Mouse (Mus musculus) brain, embryonic 14.5 days (tissue): ENCODE results near the gene Zdhhc5. TPM values are rescaled to one million over a fixed set of nuclear protein-coding genes. Genes with fewer than 3 reads are reported as not detected.
A peak's percentile ranks its signal among the peaks of the same experiment; 100 is the strongest.
"Not testable (repeated sequence)": the region's sequence is repeated elsewhere in the genome, so short reads cannot be mapped to it uniquely, and the experiment has no call there.

Experiments
- DNase-seq: peaks from one replicate; pipeline ENCODE4 v3.0.0-alpha.2; 2011; ENCODE audit warnings: low read depth
- CTCF ChIP-seq: fragments of 200-500 bp; IDR thresholded peaks from 2 replicates; pipeline ENCODE4 v1.5.1; 2012; ENCODE audit warnings: inconsistent platforms, mild to moderate bottlenecking, moderate library complexity, borderline replicate concordance; ENCODE audit not compliant: insufficient read depth, insufficient read length; ENCODE audit errors: extremely low read depth
- POLR2A ChIP-seq: fragments of 200-500 bp; IDR thresholded peaks from 2 replicates; pipeline ENCODE4 v1.6.1; 2012; ENCODE audit warnings: mild to moderate bottlenecking, inconsistent platforms, borderline replicate concordance; ENCODE audit not compliant: poor library complexity, insufficient read depth, insufficient read length, severe bottlenecking; ENCODE audit errors: extremely low read depth
- polyA plus RNA-seq: library from polyadenylated mRNA; depleted of rRNA; stranded (reverse); fragments of >200 nt; gene quantifications from 2 replicates; pipeline ENCODE4 v1.2.3, GENCODE M21; 2012

The Zdhhc5 gene
- polyA plus RNA-seq, 1 experiment, result 35.4 TPM

DNA sequence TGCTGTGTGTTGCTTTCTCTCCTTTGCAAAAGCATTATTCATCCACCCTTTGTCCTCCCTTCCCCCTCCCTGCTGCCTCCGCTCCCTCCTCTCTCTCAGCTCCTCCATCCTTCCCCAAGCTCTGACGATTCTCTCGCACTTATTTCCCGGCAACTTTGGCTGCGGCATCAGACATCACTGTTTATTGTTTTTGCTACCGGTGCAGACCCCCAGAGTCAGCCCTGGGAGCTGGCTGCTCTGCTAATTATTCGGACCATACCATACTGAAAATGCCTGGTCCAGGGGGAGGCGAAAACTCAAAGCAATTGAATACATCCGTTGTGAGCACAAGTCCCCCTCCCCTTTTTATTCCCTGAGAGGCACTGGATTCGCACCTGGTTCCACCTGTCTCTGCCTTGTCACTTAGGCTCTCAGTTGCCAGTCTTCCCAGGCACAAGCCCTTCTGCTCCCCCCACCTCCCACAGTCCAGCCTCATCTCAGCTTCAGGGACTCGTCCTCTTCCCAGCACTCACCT lies 19.4 kb upstream of the Zdhhc5 start:
- peak; percentile 82 for DNase-seq
- no peak for TF ChIP-seq POLR2A
- TF ChIP-seq CTCF, result no peak

DNA sequence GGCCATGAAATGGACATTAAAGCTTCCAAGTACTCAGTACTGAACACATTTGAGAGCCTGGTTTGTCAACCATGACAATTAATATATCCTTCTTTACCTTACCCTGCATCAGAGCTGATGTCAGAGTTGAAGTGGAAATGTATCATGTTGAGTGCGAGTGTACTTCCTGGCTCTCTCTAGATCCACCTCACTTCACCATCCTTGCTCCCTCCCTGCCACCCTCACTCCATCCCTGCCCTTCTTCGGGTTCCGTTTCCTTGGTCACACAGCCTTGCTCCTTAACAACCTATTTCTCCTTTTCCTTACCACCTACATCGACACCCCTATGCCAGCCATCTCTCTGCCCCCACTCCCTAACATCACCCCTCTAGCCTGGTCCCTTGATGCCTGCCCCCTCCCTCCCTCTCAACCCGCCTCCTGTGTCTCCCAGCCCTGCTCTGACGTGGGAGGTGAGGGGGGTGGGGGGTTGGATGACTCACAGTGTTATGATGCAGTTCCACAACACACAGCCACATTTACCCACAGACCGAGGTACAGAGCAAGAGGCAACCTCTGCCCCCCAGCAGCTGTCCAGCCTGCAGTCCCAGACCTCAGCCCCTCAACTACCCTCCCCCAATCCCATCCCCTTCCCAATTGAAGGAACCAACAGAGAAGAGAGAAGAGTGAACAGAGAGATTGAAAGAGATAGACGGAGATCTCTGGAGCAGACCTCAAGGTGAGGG lies 18.8 kb upstream of the Zdhhc5 start, which contains the start of gene Ypel4:
Gene Ypel4 (plus strand): TSS at position 480 of the 722 bp plus-strand sequence.
- TF ChIP-seq POLR2A (no peak), CTCF (no peak)
- DNase-seq, result peak; percentile 88

DNA sequence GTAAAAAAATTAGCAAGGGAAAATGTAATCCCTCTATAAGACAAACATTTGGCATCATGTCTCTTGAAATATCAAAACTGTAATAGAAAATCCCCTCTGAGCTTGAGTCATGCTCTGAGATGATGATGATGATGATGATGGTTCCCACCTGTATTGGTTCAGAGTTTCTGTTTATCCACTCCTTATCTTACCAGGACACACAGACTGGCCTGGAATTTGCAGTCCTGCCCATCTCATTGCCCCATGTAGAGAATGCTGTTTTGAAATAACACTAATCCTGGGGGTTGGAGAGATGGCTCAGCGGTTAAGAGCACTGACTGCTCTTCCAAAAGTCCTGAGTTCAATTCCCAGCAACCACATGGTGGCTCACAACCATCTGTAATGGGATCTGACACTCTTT lies 17.4 kb upstream of the Zdhhc5 start:
- no peak for DNase-seq
- TF ChIP-seq POLR2A (no peak), CTCF (no peak)

DNA sequence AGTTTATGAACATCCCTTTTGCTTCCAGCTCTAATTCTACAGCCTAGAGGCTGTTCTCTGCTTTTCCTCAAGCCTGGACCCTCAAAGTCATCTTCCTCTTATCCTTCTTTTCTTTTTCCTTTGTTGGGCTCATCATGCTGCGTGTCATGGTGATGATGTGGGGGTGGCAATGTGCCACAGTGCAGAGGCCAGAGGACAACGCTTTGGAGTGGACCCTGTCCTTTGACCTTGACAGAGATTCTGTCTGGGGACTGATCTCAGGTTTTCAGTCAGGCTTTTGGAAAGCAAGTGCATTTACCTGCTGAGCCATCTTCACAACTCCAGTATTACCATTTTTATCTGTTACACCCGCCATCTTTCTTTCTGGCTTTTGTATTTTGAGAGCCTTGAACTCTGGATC lies 16.2 kb upstream of the Zdhhc5 start:
- TF ChIP-seq POLR2A (no peak), CTCF (no peak)
- no peak for DNase-seq

DNA sequence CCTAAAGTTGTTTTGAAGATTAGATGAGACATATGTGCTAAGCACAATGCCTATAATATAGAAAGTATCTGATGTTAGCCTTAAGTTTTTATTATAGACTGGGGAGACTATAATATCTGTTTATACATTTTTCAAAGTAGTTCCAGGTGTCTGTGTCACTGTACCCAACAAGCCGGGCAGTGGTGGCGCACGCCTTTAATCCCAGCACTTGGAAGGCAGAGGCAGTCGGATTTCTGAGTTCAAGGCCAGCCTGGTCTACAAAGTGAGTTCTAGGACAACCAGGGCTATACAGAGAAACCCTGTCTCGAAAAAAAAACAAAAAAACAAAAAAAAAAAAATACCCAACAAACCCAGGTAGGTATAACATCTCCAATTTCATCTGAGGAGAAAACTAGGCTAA lies 13.2 kb upstream of the Zdhhc5 start:
- not testable (repeated sequence) for DNase-seq

DNA sequence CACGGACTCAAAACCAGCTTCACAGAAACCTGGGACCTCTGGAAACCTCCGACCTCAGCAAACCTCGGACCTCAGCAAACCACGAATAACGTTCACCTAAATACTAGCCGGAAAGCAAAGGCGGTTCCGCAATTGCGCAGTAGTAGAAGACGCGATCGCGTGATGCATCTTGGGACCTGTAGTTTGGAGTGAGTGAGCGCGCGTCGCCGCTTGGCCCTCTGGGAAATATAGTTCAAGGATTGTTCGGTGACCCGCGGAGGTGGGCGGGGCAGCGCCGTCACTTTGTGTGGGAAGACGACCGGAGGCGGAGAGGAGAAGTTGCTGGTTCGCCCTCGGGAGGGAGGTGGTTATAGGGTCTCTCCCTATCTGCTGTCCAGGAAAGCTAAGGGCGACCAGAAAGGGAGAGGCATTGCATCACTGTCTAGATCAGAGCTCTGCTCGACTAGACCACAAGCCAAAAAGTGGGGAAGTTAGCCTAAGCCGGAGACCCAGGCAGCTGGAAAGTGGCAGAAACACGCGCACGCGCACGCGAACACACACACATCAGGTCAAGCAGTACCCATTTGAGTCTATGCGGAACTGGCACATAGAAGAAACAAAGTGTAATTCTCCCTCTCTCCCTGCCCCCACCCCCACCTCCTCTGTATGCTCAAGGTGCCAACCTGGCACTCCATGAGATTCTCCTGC lies 12.3 kb upstream of the Zdhhc5 start, which contains the start of gene Clp1:
Gene Clp1 (minus strand): TSS at position 179 of the 687 bp plus-strand sequence.
- peak; percentile 42; the same call in 1 of the 2 replicates for TF ChIP-seq POLR2A
- no peak for TF ChIP-seq CTCF
- peak; percentile 99 for DNase-seq

DNA sequence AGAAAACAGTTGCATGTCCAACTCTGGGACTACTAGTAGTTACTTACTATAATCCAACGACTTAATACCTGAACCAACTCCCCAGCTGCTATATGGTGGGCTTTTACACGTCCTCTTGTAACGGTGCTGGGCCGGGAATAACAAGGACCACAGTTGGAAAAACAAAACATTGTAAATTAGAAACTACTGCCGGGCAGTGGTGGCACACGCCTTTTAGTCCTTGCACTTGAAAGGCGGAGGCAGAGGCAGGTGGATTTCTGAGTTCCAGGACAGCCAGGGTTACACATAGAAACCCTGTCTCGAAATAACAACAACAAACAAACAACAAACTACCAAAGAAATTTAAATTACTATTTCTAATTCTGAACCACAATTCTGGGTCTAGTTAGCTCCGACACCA lies 11.7 kb upstream of the Zdhhc5 start:
- DNase-seq, result no peak
- no peak for TF ChIP-seq POLR2A
- no peak for TF ChIP-seq CTCF

DNA sequence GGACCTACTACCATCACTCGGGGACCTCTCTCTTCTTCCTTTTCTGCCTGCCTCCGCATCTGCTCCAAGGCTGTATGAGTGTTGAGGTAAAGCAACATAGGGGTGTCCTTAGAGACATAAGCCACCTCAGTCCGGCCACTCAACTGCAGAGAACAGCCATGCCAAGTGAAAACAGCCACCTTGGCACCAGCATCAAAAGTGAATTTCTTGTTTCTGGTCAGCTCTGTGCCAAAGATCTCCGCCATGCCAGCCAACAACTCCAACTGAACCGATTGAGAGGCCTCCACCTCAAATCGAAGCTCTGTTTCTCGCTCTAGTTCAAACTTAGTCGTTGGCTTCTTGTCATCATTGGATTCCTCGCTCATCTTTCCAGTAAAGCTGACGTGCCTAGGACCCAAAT lies 10.8 kb upstream of the Zdhhc5 start:
- no peak for DNase-seq
- TF ChIP-seq POLR2A (no peak), CTCF (no peak)

DNA sequence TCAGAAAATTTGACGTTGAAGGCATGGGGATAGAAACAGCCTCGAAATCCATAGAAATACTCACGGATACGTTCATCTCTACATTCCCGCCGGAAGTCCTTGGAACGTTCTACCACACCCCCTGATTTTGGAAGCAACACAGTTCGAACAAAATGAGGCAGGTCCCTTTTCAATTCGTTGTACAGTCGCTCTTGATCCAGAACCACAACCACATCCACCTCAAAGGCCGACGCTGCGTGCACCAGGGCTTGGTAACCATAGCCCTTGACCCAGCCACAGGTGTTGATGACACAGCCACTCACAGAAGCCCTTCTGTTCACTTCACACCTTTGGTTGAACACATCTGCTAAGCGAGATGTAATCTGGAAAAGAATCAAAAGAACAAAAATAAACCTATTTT lies 8.9 kb upstream of the Zdhhc5 start:
- DNase-seq, result no peak
- TF ChIP-seq CTCF (no peak), POLR2A (no peak)

DNA sequence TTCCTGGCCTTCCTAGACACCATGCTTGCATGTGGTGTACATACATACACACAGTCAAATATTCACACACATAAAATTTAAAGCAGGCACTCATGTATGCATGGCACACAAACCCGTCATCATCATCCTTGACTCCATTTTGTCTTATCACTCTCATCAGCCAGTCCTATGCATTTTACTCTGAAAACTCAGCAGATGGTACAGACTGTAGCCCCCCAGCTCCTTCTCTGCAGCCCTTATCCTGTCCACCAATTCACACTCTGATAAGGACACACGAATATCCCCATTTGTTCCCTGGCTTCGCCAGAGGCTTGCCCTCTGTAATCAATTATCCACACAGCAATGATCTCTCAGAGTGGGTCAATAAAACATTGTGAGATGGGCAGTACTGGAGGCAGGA lies 6.2 kb upstream of the Zdhhc5 start:
- TF ChIP-seq CTCF, result no peak
- no peak for TF ChIP-seq POLR2A
- no peak for DNase-seq

DNA sequence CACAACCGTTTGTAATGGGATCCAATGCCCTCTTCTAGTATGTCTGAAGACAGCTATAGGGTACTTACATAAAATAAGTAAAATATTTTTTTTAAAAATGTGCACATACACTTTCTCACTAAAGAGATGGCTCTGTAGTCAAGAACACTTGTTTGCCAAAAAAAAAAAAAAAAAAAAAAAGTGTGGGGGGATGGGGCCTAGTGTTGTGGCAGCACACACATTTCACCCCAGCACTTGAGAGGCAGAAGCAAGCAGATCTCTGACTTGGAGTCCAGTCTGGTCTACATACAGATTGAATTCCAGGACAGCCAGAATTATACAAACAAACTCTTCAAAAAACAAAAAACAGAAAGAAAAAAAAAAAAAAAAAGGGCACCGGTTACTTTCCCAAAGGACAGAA lies 5.7 kb upstream of the Zdhhc5 start:
- no peak for DNase-seq
- no peak for TF ChIP-seq CTCF
- no peak for TF ChIP-seq POLR2A

DNA sequence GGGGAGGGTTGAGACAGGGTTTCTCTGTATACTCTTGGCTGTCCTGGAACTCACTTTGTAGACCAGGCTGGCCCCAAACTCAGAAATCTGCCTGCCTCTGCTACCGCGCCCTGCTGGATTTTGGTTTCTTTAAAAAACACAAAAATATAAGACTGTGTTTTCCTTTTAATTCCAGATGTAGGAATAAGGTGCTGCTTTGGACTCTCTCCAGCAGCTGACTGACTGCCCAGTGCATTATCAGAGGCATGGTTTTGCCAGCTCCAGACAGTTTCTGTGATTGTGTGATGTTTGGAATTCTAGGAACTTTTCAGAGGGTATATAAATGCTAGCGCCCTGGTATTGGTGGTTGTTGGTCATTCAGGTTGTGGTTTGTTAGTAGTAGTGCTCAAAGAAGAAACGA lies 2.4 kb upstream of the Zdhhc5 start:
- no peak for DNase-seq
- TF ChIP-seq POLR2A, result no peak
- no peak for TF ChIP-seq CTCF

DNA sequence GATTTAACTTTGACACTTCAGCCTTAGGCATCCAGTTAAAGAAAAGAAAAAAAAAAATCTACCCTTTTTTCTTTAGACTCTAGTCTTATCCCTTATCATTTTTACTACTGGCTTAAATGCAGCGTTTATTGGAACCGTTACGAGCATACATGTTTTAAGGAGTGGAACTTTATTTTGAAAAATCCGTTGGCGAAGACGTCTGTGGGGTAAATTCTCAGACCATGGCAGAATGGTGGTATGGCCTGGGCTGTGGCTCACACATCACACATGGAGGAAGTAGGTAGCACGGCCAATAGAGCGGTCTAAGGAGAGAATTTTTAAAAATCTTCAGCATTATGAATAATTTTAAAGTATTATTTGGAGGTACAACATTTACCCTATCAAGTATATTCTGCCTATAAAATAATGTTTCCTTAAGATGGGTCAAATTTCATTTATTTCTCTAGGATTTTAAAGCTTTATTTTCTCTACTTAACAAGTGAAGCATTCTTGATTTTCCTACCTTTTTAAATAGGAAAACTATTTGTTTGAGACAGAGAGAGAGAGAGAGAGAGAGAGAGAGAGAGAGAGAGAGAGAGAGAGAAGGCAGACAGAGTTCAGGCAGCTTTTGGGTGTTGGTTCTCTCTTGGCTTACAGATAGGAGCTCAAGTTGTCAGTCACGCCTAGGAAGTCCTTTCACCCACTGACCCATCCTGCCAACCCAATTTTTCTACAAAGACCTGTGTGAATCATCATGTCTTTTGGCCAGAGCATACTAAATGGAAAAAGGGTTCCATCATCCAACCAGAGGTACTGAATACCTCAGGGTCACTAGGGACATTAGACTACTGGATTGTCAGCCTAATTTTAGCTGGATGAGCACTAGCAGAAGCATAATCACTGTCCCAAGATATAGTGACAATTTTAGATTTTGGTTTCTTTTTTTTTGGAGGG lies 1.7 kb upstream of the Zdhhc5 start:
- no peak for DNase-seq
- no peak for TF ChIP-seq POLR2A
- no peak for TF ChIP-seq CTCF
